ENCODE assay signal across 9 mouse cellular contexts in the genomic region with DNA sequence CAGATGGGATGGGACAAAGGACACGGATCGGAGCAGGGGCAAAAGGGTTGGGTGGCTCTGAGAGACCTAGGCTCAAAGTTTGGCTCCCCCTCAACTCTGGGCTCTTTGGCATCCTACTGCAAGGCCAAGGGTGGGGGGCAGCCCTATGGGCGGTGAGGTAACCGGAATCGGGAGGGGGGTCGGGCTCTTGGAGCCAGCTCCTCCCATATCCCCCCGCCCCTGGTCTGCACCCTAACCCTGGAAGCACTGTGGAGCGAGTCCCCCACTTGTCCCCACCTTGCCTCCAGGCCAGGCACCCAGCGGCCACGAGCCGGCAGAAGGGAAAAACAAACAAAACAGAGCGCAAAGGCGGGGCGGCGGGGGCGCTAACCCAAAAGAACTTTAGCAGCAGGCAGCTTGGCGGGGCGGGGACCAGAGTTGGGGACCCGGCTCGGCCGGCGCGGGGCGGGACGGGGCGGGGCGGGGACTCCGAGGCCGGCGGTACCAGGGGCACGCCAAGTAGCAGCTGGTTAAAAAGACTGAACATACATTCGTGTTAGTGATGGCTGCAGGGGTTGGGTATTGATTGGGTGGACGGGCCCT. TPM values are rescaled to one million over a fixed set of nuclear protein-coding genes. Genes with fewer than 3 reads are reported as not detected.
A peak's percentile ranks its signal among the peaks of the same experiment; 100 is the strongest.
DNase-seq lines count a peak whose midpoint lies in the region; ATAC-seq and TF ChIP-seq lines count a peak whose summit lies in the region.
"Had no signal": no experiment of that assay in that cellular context is flagged by ENCODE, and none has a peak within 500 bp of the region (broad histone marks: within the 10 kb centered on the region; RNA-seq: fewer than 3 reads in every experiment).

No protein-coding gene starts in this region.

- intact Hi-C loops in gastrocnemius, adult 2 months (cut with DNase I), result no loop called here

- no peaks in the 10 kb centered on the region for H3K36me3 ChIP-seq in heart, embryonic 16.5 days (ENCODE audit: control insufficient read depth, insufficient read depth)
- H3K36me3 ChIP-seq in midbrain, embryonic 11.5 days (ENCODE audit: control insufficient read depth, insufficient read depth, low read length), result no peaks in the 10 kb centered on the region; the same call in 1 of the 2 replicates

- peak overlapping the region; percentile 60 for H3K9ac ChIP-seq in heart, embryonic 16.5 days (ENCODE audit: low read length)
- peak overlapping the region; percentile 53 for H3K9ac ChIP-seq in midbrain, embryonic 11.5 days (ENCODE audit: low read length)

- WGBS in heart, embryonic 16.5 days, result 1% methylated on average over 33 of the region's 33 CpGs
- under 1% methylated on average over 33 of the region's 33 CpGs for WGBS in midbrain, embryonic 11.5 days
- WGBS in cerebellum, adult 2 months, result 5% methylated on average over 33 of the region's 33 CpGs

- no peak for ATAC-seq in heart, embryonic 16.5 days (replicated peaks; ENCODE audit: extremely low read depth, insufficient read depth, low FRiP score)
- ATAC-seq in midbrain, embryonic 11.5 days (ENCODE audit: low FRiP score), result peak; percentile 71

- peak overlapping the region; percentile 80 for H3K4me2 ChIP-seq in heart, embryonic 16.5 days (ENCODE audit: low read depth, low read length)
- peak overlapping the region; percentile 75 for H3K4me2 ChIP-seq in midbrain, embryonic 11.5 days

- no peak overlapping the region for H3K27ac ChIP-seq in gastrocnemius, adult 2 months
- H3K27ac ChIP-seq in heart, embryonic 16.5 days (ENCODE audit: low read length), result no peak overlapping the region
- H3K27ac ChIP-seq in midbrain, embryonic 11.5 days (ENCODE audit: low read depth, low read length), result no peak overlapping the region; the same call in 1 of the 2 replicates
- H3K27ac ChIP-seq in cerebellum, adult 2 months (ENCODE audit: insufficient read depth, low read length), result no peak overlapping the region

- peak; percentile 48 for DNase-seq in gastrocnemius, adult 2 months
- no peak for DNase-seq in gastrocnemius, adult 8-10 months (ENCODE audit: low spot score in 2 of 2)
- peak; percentile 8 for DNase-seq in T-cell, adult 2 months (ENCODE audit: low spot score)
- DNase-seq in kidney, postnatal 36 days, result peak; percentile 44 to 82
- DNase-seq in midbrain, embryonic 11.5 days (ENCODE audit: low spot score, missing footprints), result peak; percentile 95
- peak; percentile 54 for DNase-seq in urinary bladder, postnatal 14 days (ENCODE audit: low spot score)
- DNase-seq in cerebellum, adult 2 months, result no peak

- H3K4me1 ChIP-seq in heart, embryonic 16.5 days (ENCODE audit: control insufficient read depth, insufficient read depth, low read length), result peaks cover 26% of the 10 kb centered on the region
- peaks cover 35% of the 10 kb centered on the region for H3K4me1 ChIP-seq in midbrain, embryonic 11.5 days (ENCODE audit: control insufficient read depth, insufficient read depth, low read length)
- H3K4me1 ChIP-seq in cerebellum, adult 2 months (ENCODE audit: control insufficient read depth, insufficient read depth, low read length), result peaks cover 11% of the 10 kb centered on the region

- H3K4me3 ChIP-seq in gastrocnemius, adult 2 months, result peak overlapping the region; percentile 66
- H3K4me3 ChIP-seq in heart, embryonic 16.5 days (ENCODE audit: low read length), result peak overlapping the region; percentile 51
- peak overlapping the region; percentile 27 for H3K4me3 ChIP-seq in midbrain, embryonic 11.5 days (ENCODE audit: low read depth, low read length)
- H3K4me3 ChIP-seq in cerebellum, adult 2 months (replicated peaks; ENCODE audit: insufficient read depth, low read depth, low read length), result no peak overlapping the region

- peaks cover 51% of the 10 kb centered on the region for H3K27me3 ChIP-seq in heart, embryonic 16.5 days (ENCODE audit: control insufficient read depth, insufficient read depth, low read length)
- H3K27me3 ChIP-seq in midbrain, embryonic 11.5 days (ENCODE audit: control insufficient read depth, insufficient read depth, low read length), result peaks cover 11% of the 10 kb centered on the region
- H3K27me3 ChIP-seq in cerebellum, adult 2 months (ENCODE audit: control insufficient read depth, insufficient read depth, low read length), result no peaks in the 10 kb centered on the region

- H3K9me3 ChIP-seq in heart, embryonic 16.5 days (replicated peaks; ENCODE audit: control insufficient read depth, low read length), result no peaks in the 10 kb centered on the region
- H3K9me3 ChIP-seq in midbrain, embryonic 11.5 days (ENCODE audit: control insufficient read depth, low read length), result no peaks in the 10 kb centered on the region

- no peak for TF ChIP-seq CTCF in gastrocnemius, adult 2 months (IDR thresholded peaks at IDR 0.05)
- TF ChIP-seq CTCF in cerebellum, adult 2 months (IDR thresholded peaks at IDR 0.05; ENCODE audit: borderline replicate concordance, insufficient read depth, low read depth, low read length), result no peak

- TF ChIP-seq POLR2A in cerebellum, adult 2 months (IDR thresholded peaks at IDR 0.05; ENCODE audit: borderline replicate concordance, insufficient read depth, low read length), result no peak

RNA-seq across cellular contexts. Expression of gene Slc22a7, which starts 16.9 kb away (rescaled TPM):
- total RNA-seq in gastrocnemius, adult 2 months (2021), result not detected
- not detected for total RNA-seq in gastrocnemius, adult 8-10 months (2022)
- 0.55 and 1.2 TPM in 2 replicates for polyA plus RNA-seq in heart, embryonic 16.5 days (2015; fragmentation: Nextera tagmentation; extraction: Ambion mirVana)
- polyA plus RNA-seq in midbrain, embryonic 11.5 days (2014; fragmentation: Nextera tagmentation; extraction: Ambion mirVana), result not detected in 2 replicates
- polyA plus RNA-seq in cerebellum, adult 2 months (2012; rRNA removed), result 0.71 and 0.72 TPM in 2 replicates
- total RNA-seq: CH12.LX had no signal

RNA-seq across cellular contexts. Expression of gene Crip3, which starts 26.5 kb away (rescaled TPM):
- total RNA-seq in gastrocnemius, adult 2 months (2021), result under 1 TPM; 0.33 to 0.66 TPM
- total RNA-seq in gastrocnemius, adult 8-10 months (2022), result 1 to 10 TPM in 1 of 4 experiments, under 1 TPM in 1, not detected in 2; 0.40 to 1.5 TPM
- polyA plus RNA-seq in heart, embryonic 16.5 days (2015; fragmentation: Nextera tagmentation; extraction: Ambion mirVana), result 20.2 and 37.5 TPM in 2 replicates
- polyA plus RNA-seq in midbrain, embryonic 11.5 days (2014; fragmentation: Nextera tagmentation; extraction: Ambion mirVana), result 0.55 and 0.85 TPM in 2 replicates
- polyA plus RNA-seq in cerebellum, adult 2 months (2012; rRNA removed), result 3.7 and 4.6 TPM in 2 replicates
- total RNA-seq: CH12.LX had no signal

RNA-seq across cellular contexts. Expression of gene Ttbk1, which starts 32.3 kb away (rescaled TPM):
- under 1 TPM; 0.08 to 0.22 TPM for total RNA-seq in gastrocnemius, adult 2 months (2021)
- total RNA-seq in gastrocnemius, adult 8-10 months (2022), result under 1 TPM; 0.05 to 0.16 (median 0.08) TPM
- 0.07 and 0.14 TPM in 2 replicates for polyA plus RNA-seq in heart, embryonic 16.5 days (2015; fragmentation: Nextera tagmentation; extraction: Ambion mirVana)
- 2.1 and 2.6 TPM in 2 replicates for polyA plus RNA-seq in midbrain, embryonic 11.5 days (2014; fragmentation: Nextera tagmentation; extraction: Ambion mirVana)
- 46.7 and 47.4 TPM in 2 replicates for polyA plus RNA-seq in cerebellum, adult 2 months (2012; rRNA removed)

RNA-seq across cellular contexts. Expression of gene Dnph1, which starts 41.3 kb away (rescaled TPM):
- 1 to 10 TPM; 5.2 to 5.7 TPM for total RNA-seq in gastrocnemius, adult 2 months (2021)
- total RNA-seq in gastrocnemius, adult 8-10 months (2022), result 1 to 10 TPM; 5.2 to 8.5 (median 7.1) TPM
- 28.0 and 29.6 TPM in 2 replicates for polyA plus RNA-seq in heart, embryonic 16.5 days (2015; fragmentation: Nextera tagmentation; extraction: Ambion mirVana)
- 71.7 and 77.2 TPM in 2 replicates for polyA plus RNA-seq in midbrain, embryonic 11.5 days (2014; fragmentation: Nextera tagmentation; extraction: Ambion mirVana)
- polyA plus RNA-seq in cerebellum, adult 2 months (2012; rRNA removed), result 5.3 and 5.6 TPM in 2 replicates

Comparison
In these comparisons a context has a peak if more than half of its experiments do, and no peak if none do; other contexts are left out.
1. DNase-seq: peak in gastrocnemius, adult 2 months (single experiment), T-cell, adult 2 months (single experiment), kidney, postnatal 36 days (2 of 2), midbrain, embryonic 11.5 days (single experiment) and urinary bladder, postnatal 14 days (single experiment); none in gastrocnemius, adult 8-10 months (0 of 2) and cerebellum, adult 2 months (0 of 2).
2. RNA of gene Ttbk1, which starts 32.3 kb away (polyA plus RNA-seq): 46.7 to 47.4 TPM in cerebellum, adult 2 months; 2.1 to 2.6 TPM in midbrain, embryonic 11.5 days and 0.07 to 0.14 TPM in heart, embryonic 16.5 days; every median in the first group is over 10 times any median in the second.